Mouse (Mus musculus): Measurements from ENCODE around the gene Ttll4.

- TF ChIP-seq GATA1 (IDR thresholded peaks at IDR 0.05; ENCODE audit: borderline replicate concordance, low read length) = no peak
- no peak for TF ChIP-seq FLI1 (IDR thresholded peaks at IDR 0.05; ENCODE audit: low read length)
These were observed 62.2 kb downstream of the Ttll4 start for GRCm38 (mm10) chr1:74723748-74724147.
